Mouse (Mus musculus): ENCODE data around the gene Chd4. TPM values are rescaled to one million over a fixed set of nuclear protein-coding genes. Genes with fewer than 3 reads are reported as not detected.

The Chd4 gene
- polyA plus RNA-seq (2021; fragmentation: Nextera tagmentation), result 62.8 and 65.4 TPM in 2 replicates
- long read RNA-seq, experiment 1, partial matches to known transcripts, result 74 of 82 reads
- long read RNA-seq, experiment 1, other reads (novel, unspliced or antisense), result 8 of 82 reads
- long read RNA-seq, experiment 2, full-length matches to known transcripts, result 3 of 100 reads
- long read RNA-seq, experiment 2, partial matches to known transcripts, result 86 of 100 reads
- long read RNA-seq, experiment 2, other reads (novel, unspliced or antisense), result 11 of 100 reads

DNA sequence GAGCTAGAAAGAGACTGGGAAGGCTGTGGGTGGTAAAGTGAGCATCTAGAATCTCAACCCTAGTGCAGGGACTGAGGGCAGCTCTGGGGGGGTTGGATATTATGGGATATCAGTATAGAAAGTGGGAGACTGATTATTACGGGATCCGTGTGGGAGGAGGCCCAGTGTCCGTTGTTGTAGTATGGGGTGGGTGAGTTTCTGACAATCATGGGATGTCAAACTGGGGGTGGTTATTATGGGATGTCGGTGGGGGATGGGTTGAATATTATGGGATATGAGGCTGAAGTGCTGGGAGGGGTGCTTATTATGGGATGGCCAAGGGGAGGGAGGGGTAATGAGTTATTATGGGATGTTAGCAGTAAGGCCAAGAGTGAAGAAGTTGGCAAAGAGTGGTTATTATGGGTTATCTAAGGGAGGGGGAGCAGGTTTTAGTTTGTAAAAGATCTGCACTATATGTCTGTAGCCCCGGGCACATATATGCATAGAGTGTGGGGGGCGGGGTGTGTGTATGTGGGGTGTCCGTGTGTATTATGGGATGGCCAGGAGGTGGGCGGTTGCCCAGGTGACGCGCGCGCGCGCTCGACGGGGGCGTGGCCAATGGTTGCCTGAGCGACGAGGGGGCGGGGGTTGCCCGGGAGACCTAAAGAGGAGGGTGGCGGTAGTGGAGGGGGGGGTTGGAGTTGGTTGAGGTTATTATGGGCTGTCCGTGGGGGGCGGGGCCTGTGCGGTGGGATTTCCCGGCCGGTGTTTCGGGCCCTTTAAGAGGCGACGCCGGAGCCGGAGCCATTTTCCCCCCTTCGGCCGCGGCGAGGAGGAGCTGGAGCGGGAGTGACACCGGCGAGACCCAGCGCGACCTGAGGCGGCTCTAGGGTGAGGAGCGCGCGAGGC is at the start of gene Chd4:
TSS of gene Chd4 (plus strand) at position 591 of the 888 bp plus-strand sequence.

DNA sequence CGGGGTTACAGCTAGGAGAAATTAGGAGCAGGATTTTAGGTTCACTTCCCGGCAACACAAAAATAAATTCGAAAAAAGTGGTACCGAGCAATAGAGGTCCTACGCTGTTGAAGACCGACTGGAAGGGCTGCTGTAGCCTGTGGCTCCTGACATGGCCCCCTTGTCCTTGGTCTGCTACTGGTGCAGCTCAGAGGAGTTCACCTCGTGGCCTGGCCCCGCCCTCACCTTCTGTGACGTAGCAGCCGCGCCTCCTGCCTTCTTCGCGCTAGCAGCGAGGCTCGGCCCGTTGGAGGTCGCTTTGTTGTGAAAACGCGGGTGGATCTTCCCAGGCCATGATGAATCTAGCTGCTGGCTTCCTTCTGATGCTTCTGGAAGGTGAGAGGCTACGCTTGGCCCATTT is 46.1 kb upstream of the Chd4 start, which contains the start of gene Acrbp:
TSS of gene Acrbp (plus strand) at position 12 of the 400 bp plus-strand sequence.

DNA sequence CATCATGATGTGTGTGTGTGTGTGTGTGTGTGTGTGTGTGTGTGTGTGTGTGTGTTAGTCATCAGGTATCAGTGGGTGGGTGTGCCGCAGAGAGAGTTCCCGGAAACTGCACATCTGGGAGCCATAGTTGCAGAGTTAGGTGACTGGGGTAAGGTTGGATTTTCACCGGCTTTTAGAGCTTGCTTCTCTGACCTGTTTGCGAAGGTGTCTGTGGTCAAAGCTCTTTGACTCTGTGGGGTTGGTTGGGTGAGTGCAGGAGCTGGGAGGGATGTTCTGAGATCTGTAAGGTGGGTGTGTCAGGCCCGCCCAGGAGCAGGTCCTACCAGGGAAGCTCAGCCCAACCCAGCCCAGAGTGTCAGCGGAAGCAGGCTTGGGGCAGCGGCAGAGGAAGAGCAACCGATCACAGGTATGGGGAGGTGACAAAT is 28.2 kb upstream of the Chd4 start, which contains the start of gene Lpar5:
TSS of gene Lpar5 (plus strand) at position 350 of the 425 bp plus-strand sequence.

GRCm38 (mm10) chr6:125131302-125132156 is 35.7 kb downstream of the Chd4 start, which contains the start of gene Nop2:
Gene Nop2 (plus strand): TSS chr6:125131909.

DNA sequence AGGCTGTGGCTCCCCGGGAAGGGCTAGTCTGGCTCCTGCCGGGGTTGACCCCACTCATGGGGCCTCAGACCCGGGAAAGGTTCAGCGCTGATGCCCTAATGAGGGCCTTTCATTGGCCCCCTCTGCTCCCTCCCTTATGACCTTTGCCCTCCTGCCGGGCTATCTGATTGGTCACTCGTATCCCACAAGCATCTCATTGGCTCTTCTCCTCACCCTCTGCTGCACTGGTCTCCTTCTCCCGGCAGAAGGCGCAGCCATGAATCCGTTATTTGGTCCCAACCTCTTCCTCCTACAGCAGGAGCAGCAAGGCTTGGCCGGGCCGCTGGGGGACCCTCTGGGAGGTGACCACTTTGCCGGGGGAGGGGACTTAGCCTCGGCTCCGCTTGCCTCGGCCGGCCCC is 49.2 kb downstream of the Chd4 start, which contains the start of gene Iffo1:
TSS of gene Iffo1 (plus strand) at position 241 of the 400 bp plus-strand sequence.

GRCm38 (mm10) chr6:125166051-125166751 is 70.4 kb downstream of the Chd4 start, which contains the start of gene Gapdh:
Gene Gapdh (minus strand): TSS chr6:125166467.

Small RNAs within 50 kb of the gene (microRNA-seq; reads per million reads assigned to microRNA genes)
- 3.9 reads per million, percentile 13 among the genes with 10 or more reads in this experiment for gene Mir7045

Other genes starting within 250 kb of the Chd4 start
- 1.0 and 1.2 TPM in 2 replicates for gene P3h3, start 238.2 kb upstream of the Chd4 start, polyA plus RNA-seq (2021; fragmentation: Nextera tagmentation)
- 1.1 and 1.4 TPM in 2 replicates for gene Gpr162, start 232.0 kb upstream of the Chd4 start, polyA plus RNA-seq (2021; fragmentation: Nextera tagmentation)
- 0.34 and 0.68 TPM in 2 replicates for gene Cd4, start 207.8 kb upstream of the Chd4 start, polyA plus RNA-seq (2021; fragmentation: Nextera tagmentation)
- gene Lag3, start 184.3 kb upstream of the Chd4 start, polyA plus RNA-seq (2021; fragmentation: Nextera tagmentation), result 7.0 and 11.9 TPM in 2 replicates
- gene Ptms, start 175.9 kb upstream of the Chd4 start, polyA plus RNA-seq (2021; fragmentation: Nextera tagmentation), result 294 and 362 TPM in 2 replicates
- gene Mlf2, start 164.6 kb upstream of the Chd4 start, polyA plus RNA-seq (2021; fragmentation: Nextera tagmentation), result 604 and 679 TPM in 2 replicates
- gene Cops7a, start 130.4 kb upstream of the Chd4 start, polyA plus RNA-seq (2021; fragmentation: Nextera tagmentation), result 236 and 263 TPM in 2 replicates
- 40.7 and 47.6 TPM in 2 replicates for gene Pianp, start 99.3 kb upstream of the Chd4 start, polyA plus RNA-seq (2021; fragmentation: Nextera tagmentation)
- gene Zfp384, start 86.8 kb upstream of the Chd4 start, polyA plus RNA-seq (2021; fragmentation: Nextera tagmentation), result 7.6 and 8.3 TPM in 2 replicates
- 54.3 and 56.6 TPM in 2 replicates for gene Ing4, start 56.2 kb upstream of the Chd4 start, polyA plus RNA-seq (2021; fragmentation: Nextera tagmentation)
- gene Acrbp, start 46.3 kb upstream of the Chd4 start, polyA plus RNA-seq (2021; fragmentation: Nextera tagmentation), result 0.72 and 1.4 TPM in 2 replicates
- 1.1 and 2.0 TPM in 2 replicates for gene Lpar5, start 28.1 kb upstream of the Chd4 start, polyA plus RNA-seq (2021; fragmentation: Nextera tagmentation)
- gene Nop2, start 35.9 kb downstream of the Chd4 start, polyA plus RNA-seq (2021; fragmentation: Nextera tagmentation), result 18.4 and 19.1 TPM in 2 replicates
- gene Iffo1, start 49.3 kb downstream of the Chd4 start, polyA plus RNA-seq (2021; fragmentation: Nextera tagmentation), result 19.3 and 22.8 TPM in 2 replicates
- gene Gapdh, start 70.5 kb downstream of the Chd4 start, polyA plus RNA-seq (2021; fragmentation: Nextera tagmentation), result 2,583 and 3,039 TPM in 2 replicates
- gene Ncapd2, start 95.7 kb downstream of the Chd4 start, polyA plus RNA-seq (2021; fragmentation: Nextera tagmentation), result 2.8 and 3.0 TPM in 2 replicates
- gene Mrpl51, start 95.8 kb downstream of the Chd4 start, polyA plus RNA-seq (2021; fragmentation: Nextera tagmentation), result 131 and 135 TPM in 2 replicates
- gene Vamp1, start 119.6 kb downstream of the Chd4 start, polyA plus RNA-seq (2021; fragmentation: Nextera tagmentation), result 30.9 and 31.2 TPM in 2 replicates
- gene Tapbpl, start 135.9 kb downstream of the Chd4 start, polyA plus RNA-seq (2021; fragmentation: Nextera tagmentation), result 5.3 and 6.1 TPM in 2 replicates
- gene Cd27, start 141.0 kb downstream of the Chd4 start, polyA plus RNA-seq (2021; fragmentation: Nextera tagmentation), result 0.38 and 0.43 TPM in 2 replicates
- gene Tuba3a, start 190.1 kb downstream of the Chd4 start, polyA plus RNA-seq (2021; fragmentation: Nextera tagmentation), result 0.09 and 0.15 TPM in 2 replicates
- 5.4 and 6.4 TPM in 2 replicates for gene Ltbr, start 217.9 kb downstream of the Chd4 start, polyA plus RNA-seq (2021; fragmentation: Nextera tagmentation)
- gene Scnn1a, start 224.7 kb downstream of the Chd4 start, polyA plus RNA-seq (2021; fragmentation: Nextera tagmentation), result 3.4 and 4.3 TPM in 2 replicates